Mouse (Mus musculus) adrenal gland, postnatal 14 days (tissue): ENCODE data around the gene Spdye4b. TPM values are rescaled to one million over a fixed set of nuclear protein-coding genes. Genes with fewer than 3 reads are reported as not detected.
"Not testable (repeated sequence)": the region's sequence is repeated elsewhere in the genome, so short reads cannot be mapped to it uniquely, and the experiment has no call there.

ENCODE experiments used
- DNase-seq: peaks from one replicate; pipeline ENCODE4 v3.0.0; 2021; ENCODE audit warnings: mixed read lengths
- long read RNA-seq, 2 experiments: library from polyadenylated mRNA; stranded (forward); transcript quantifications; one replicate each; pipeline ENCODE4 v2.0.0; 2021
- total RNA-seq: library from RNA; stranded (reverse); gene quantifications from 2 replicates; pipeline ENCODE4 v1.2.3, GENCODE M21; 2021

The Spdye4b gene
- not detected in 2 replicates for total RNA-seq
- long read RNA-seq, experiment 1: 0 reads
- long read RNA-seq, experiment 2: 0 reads

DNA sequence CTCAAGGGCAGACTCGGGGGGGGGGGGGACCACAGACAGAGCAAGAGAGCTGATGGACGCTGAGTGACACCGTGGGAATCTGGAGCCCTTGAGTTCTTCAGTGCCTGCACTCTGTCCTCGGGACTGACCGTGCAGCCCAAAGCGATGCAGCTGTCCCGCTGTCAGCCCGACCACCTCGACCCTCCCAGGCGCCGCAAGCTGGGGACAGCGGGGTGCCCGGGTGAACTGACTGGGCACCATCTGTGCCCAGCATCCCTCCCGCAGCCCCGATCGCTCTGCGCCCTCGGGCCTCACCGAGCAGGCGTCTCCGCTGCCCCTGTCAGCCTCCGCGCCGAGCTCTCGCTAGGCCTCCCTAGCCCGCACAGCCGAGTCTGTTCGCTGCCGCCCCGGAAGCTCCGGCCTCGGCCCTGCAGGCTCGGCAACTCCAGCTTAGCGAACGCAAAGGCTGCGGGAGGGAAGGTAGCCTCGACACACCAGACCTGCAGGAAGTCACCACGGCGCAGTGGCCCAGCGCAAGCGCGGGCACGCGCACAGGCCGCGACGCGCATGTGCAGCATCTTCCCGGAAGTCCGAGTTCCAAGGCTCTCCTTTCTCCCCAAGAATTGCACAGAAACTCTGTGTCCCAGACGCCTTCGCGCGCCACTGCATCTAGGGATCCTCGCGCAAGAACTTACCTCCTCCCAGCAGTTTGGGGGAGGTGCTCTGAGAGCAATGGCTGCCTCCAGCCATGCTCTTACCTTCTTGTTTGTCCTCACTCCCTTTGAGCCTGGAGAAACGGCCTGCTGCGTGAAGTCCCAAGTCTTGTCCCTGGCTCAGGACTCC, at the start of gene Spdye4b, which contains the start of gene Rbak:
Spdye4b (plus strand) TSS at position 763 of the 822 bp plus-strand sequence.
Rbak (minus strand) TSS at position 521 of the 822 bp plus-strand sequence.
- DNase-seq: peak; percentile 94

DNA sequence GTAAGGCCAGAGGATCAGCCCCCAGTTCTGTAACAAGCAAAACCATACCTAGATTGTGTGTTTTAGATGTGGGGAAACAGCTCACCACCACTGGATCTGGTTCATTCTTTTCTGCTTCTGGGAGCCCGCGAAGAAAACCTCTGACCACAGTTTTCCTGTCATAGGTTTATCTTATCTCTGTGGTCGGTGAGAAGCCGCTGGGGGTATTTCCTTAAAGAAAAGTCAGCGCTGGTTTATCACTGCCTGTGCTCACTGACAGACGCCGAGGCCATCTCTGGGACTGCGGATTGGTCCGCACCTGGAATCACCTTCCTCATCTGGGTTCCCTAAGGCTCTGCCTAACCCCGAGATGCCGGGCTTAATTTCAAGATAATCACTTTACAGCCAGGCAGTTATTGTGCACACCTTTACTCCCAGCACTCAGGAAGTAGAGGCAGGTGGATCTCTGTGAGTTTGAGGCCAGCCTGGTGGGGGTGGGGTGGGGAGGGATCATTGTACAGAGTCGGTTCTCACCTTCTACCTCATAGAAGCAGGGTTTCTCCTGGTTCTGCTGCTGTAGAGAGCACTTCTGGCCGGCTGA, 47.8 kb upstream of the Spdye4b start:
- DNase-seq: no peak

DNA sequence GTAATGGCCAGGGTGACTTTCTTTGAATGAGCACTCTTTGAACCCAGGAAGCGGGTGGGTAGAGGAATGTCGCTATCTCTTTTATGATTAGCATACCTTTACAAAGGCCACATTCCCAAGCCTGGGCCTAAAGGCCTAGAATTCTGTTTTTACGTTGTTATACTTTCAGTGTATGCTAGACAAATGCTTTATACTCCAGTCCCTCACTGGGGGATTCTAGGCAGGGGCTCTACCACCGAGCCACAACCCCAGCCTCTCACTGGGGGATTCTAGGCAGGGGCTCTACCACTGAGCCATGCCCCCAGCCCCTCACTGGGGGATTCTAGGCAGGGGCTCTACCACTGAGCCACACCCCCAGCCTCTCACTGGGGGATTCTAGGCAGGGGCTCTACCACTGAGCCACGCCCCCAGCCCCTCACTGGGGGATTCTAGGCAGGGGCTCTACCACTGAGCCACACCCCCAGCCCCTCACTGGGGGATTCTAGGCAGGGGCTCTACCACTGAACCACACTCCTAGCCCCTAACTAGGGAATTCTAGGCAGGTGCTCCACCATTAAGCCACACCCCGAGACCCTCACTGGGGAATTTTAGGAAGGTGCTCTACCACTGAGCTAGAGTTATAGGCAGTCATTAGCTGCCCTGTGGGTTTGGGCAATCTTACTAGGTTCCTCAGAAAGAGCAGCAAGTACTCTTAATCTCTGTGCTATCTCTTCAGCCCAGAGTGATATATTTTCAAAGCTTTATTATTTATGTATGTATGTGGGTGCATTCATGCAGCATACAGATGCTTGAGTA, 46.4 kb upstream of the Spdye4b start:
- DNase-seq: not testable (repeated sequence)

DNA sequence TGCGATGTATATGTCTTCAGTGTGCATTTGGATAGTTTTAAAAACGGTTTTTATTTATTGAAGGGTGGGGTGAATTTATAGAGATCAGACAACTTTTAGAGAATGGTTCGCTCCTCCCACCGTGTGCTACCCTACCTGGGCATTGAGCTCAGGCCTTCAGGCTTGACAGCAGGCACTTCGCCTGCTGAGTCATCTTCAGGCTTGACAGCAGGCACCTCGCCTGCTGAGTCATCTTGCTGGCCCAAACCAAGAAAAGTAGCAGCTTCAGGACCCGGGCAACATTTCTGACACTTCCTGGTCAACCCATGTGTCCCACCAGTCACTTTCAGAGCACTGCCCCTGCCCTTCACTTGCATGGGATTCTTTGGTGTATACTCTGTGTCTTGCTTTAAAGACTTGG, 45.8 kb upstream of the Spdye4b start:
- no peak for DNase-seq

DNA sequence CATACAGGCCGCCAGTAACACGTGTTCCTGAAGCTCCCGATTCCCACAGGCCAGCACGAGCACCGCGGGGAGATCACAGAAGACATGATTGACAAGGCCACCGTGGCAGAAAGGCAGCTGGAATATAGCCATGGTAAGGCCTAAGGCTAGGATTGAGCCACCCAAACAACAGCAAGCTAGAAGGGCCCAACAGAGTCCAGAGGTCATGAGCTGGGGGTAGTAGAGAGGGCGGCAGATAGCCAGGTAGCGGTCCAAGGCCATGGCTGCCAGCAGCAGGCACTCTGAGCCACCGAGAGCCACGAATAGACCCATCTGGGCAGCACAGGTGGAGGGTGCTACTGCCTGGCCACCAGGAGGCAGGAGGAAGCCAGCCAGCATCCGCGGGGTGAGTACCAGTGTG, 43.2 kb upstream of the Spdye4b start:
- DNase-seq: peak; percentile 26

DNA sequence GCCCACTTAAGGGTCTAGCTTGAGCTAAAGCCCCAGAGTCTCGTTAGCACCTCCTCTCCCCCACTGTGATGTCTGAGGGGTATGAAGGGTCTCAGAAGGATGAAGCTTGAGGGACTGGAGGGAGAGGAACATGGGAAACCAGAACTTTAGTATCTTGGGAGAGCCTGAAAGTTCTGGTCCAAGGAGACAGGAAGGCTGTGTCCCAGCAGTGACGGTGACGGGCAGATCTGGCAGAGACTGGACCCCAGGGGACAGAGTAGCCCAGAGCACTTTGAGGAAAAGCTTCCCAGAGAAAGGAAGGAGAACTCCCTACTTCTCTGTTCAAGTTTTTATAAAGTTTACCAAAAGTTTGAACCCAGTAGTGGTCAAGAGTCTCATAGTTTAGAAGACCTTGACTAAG, 33.3 kb upstream of the Spdye4b start, which contains the start of gene Olfr718-ps1:
Olfr718-ps1 (minus strand) TSS at position 101 of the 400 bp plus-strand sequence.
- no peak for DNase-seq

DNA sequence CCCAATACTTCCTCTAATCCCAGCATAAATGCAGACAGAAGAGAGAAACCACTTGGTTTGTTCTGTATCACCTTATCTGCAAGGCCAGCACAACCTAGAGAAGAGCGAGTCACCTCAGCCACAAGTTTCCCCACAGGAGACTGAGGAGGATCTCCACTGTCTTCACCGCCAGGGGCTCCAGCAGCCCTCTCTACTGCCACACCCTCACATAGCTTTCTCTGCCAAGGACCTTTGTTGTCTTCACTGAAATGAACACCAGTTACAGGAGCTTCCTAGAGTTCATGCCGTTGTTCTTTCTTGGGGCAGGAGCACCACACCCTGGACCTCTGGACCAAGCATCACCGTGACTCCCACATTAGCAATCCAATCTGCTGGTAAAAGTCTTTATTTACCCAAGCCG, 32.2 kb upstream of the Spdye4b start:
- peak; percentile 20 for DNase-seq

DNA sequence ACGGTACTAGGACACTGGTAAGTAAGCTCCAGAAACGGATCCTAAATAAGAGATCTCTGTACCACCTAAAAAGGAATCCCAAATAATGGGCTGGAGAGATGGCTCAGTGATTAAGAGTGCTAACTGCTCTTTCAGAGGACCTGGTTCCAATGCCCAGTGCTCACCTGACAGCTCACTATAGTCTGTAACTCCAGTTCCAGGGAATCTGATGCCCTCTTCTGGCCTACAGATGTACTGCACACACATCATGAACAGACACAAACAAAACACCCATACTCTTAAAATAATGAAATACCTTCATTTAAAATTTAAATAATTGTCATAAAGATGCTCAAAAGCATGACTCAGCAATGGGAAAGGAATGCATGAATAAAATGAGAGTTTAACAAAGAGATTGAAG, 31.3 kb upstream of the Spdye4b start:
- no peak for DNase-seq

DNA sequence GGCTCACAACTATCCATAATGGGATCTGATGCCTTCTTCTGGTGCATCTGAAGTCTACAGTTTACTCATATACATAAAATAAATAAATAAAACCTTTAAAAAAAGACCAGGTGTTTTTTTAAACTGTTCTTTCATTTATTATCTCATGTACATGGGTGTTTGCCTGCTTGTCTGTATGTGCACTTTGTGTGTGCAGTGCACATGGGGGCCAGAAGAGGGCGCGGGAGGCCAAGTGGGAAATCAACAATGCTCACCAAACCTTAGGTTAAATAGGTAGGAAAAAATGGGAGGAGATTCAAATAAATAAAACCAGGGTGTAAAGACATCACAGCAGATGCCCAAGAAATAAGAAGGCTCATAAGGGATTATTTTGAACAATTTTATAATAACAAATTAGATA, 30.8 kb upstream of the Spdye4b start:
- no peak for DNase-seq

DNA sequence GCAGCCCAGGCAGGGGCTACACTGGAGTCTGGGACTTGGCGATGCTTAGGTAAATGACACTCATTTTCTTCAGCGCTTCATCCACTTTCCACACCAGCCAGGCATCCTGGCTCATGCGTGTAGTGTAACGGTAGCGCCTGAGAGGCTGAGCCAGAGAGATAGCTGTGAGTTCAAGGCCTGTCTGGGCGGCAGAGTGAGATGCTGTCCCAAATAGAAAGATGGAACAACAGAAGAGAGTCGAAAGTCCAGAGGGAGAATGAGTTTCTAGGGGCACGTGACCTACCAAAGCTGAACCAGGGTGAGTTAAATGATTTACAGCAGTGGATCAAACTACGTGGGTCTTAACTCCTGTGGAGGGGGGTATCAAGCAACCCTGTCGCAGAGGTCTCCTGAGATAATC, 27.1 kb upstream of the Spdye4b start:
- no peak for DNase-seq

DNA sequence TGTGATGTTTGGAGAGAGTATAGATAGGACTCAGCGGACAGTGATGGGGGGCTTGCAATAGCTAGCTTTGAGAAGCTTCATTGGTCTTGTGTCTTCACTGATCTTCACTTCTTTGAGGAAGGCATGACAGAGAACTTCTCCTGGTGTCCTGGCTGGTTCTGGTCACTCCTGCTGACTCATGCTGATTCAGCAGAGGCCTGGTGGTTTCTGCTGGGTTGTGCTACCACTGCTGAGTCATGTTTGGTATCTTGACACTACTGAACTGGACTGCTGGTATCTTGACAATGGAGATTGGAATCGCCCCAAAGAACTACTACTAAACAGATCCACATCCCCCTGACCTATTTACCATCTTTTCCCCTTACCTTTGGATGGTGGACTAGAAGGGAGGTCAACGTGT, 25.3 kb upstream of the Spdye4b start:
- no peak for DNase-seq

DNA sequence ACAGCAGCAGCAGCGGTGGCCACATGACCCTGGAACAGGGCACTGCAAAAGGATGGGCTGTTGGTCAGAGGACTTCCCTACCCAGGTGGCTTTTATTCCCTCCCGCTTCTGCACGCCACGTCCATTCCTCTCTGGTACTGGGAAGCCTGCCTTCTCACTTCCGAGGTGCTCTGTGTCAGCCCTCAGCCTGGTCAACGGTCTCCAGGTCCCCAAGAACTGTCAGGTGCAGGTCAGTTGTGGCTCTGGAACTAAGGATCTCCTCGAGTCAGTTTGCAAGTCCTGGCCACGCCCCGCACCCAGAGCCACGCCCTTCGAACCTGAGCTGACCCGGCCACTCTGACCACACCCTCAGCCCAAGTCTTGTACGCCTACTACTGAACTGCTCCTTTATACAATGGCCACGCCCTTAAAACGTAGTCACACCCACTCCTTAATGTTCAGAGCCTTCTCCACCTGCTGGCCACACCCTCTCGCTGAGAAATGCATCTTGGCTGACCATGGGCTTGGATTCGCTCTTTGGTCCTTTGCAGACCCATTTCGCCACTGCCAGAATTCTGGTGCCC, 15.2 kb upstream of the Spdye4b start:
- DNase-seq: peak; percentile 37

DNA sequence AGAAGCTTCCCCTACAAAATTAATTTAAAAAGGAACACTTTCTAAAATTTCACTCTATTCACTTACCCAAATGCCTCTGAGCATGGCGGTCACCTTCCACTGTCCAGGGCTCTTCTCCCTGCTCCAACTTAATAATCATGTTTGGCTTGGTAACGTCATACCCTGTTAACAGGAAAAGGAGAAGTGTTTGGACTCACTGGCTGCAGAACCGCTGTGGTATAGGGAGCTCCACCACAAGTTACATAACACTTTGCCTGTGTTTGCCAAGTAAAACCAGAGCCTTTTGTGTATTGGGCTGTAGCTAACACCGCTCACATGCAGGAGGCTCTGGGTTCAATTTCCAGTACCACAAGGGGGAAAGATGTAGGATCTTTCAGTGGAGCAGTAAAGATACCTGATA, 4.8 kb upstream of the Spdye4b start:
- no peak for DNase-seq

DNA sequence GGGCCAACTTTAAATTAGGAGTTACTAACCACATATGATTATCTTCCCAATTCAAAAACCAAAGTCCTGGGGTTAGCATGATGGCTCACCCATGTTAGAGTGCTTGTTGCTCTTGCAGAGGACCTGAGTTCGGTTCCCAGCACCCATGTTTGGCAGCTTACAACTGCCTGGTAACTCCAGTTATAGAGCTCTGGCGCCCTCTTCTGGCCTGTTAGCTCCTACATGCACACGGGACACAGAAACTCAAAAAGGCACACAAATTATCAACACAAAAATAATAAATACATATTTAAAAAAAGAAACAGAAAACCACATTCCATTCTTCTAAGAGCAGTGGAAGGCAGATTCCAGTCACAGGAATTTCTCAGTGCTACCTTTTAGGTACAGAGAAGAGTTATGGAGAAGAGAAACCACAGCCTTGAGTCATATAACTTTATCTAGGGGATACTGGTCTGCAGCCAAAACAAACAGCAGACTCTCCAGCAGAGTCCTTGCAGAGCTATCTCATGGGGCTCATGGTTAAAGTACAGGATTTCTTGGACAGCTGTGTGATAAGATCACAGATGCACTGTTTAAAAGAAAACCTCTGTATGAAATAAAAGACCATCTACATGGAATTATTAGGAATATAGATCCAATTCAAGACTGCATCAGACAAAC, 3.1 kb upstream of the Spdye4b start:
- DNase-seq: peak; percentile 45

DNA sequence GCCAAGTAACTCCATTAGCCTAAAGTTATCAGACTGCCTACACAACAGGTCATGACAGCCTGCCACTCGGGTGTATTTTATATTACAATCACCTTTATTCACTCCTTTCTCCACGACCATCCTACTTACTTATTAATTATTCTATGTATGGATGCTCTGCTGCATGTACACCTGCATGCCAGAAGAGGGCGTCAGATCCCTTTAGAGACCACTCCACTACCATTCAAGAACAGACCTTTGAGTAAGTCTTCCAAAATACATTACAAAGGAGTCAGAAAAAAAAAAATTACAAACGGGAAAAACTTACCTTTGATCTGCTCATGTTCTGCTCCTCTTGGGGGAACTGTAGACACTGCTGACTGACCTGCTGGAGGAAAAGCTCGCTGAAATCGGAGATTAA, 1.6 kb upstream of the Spdye4b start:
- peak; percentile 21 for DNase-seq

DNA sequence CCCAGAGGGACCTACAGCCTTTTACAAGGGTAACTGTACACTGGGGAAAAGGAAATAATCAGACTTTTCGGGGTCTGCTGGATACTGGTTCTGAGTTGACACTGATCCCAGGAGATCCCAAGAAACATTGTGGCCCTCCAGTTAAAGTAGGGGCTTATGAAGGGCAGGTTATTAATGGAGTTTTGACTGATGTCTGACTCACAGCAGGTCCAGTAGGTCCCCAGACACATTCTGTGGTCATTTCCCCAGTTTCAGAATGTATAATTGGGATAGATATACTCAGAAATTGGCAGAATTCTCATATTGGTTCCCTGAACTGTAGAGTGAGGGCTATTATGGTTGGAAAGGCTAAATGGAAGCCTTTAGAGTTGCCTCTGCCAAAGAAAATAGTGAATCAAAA, 7.2 kb downstream of the Spdye4b start:
- DNase-seq: not testable (repeated sequence)

DNA sequence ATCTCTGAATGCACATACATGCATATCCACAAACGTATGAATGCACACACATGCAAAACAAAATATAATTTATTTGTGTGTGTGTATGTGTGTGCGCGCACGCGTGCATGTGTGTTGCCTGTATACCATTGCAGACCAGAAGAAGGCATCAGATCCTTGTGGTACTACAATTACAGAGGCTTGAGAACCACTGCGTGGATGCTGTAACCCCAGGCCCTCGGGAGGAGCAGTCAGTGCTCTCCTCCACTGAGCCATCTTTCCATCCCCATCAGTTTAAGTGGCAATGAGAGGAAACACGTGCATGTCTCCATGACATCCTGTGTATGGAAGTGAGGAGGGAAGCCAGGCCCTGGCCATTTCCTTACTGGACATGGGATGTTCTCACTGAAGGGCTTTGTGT, 12.0 kb downstream of the Spdye4b start:
- DNase-seq: no peak

DNA sequence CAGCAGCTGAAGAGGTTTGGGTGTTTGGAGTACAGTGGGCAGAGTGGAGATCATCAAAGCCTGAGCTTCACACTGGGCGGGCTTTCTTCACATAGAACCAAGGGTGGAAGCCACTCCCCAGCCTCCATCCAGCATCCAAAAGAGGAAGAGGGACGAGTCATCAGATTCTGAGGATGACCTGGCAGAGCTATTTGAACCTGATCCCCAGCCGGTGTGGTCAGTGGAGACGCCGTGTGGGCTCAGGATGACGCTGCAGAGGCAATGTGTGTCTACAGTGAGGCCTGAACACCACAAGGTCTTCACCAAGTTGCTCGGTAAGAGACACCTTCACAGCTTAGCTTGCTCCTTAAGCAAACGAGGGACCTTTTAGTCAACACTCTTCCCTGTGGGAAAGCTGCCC, 13.9 kb downstream of the Spdye4b start:
- not testable (repeated sequence) for DNase-seq

DNA sequence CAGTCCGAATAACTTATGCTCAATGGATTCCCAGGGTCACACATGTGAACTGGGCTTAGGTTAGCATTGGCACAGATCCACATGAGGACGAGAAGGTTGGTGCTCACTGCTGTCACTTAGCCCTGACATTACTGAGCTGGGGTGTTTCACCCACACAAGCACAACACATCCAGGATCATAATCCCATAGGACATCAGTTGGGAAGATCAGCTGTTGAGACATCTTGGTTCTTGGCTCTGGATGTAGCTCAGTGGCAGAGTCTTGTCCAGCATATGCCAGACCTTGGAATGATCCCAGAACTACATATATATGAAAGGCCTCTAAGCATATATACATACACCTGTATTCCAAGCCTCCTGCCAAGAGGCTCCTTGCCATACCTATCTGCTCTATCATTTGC, 14.3 kb downstream of the Spdye4b start:
- DNase-seq: no peak

DNA sequence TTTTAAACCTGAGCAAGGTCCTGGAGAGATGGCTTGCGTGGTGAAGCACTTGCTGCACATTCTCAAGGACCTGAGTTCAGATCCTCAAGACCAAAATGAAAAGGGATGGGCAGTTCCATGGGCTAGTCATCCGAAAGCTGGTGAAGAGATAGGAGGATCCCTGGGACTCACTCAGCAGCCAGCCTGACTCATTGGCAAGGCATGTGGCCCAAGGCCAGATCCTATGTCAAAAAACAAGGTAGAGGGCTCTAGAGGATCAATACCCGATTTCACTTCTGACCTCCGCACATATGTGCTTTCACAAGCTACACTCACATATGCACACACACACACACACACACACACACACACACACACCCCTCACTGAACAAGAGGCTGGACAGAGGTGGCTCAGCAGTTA, 15.7 kb downstream of the Spdye4b start:
- DNase-seq: peak; percentile 25

DNA sequence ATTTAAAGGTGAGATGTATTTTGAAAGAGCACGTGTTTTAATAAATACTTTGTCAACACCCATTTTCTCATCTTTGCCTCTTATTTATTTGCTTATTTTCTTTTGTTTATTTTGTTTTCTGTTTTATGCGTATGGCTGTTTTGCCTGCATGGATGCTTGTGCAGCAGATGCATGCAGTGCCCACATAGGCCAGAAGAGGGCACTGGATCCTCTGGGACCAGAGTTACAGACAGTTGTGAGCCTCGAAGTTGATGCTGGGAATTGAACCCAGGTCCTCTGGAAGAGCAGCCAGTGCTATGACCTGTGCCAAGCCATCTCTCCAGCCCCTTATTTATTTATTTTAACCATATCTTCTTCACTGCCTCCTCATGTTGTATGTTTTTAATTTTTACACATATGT, 24.2 kb downstream of the Spdye4b start:
- DNase-seq: no peak

DNA sequence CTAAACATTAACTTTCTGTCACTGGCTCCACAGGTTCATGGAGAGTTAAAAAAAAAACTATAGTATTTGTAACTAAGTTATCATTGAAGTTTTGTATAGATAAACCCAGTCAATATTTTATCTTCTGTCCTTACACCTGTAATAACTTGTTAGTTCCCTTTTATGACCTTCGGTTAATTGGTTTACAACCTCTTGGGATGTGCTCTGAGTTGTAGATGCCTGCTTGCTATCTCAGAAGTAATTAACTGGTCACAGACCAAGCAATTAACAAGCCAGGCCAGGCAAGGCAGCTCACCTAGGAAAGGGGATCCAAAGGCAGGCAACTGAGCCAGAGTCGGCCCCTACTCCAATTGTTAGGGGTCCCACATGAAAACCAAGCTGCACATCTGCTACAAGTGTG, 33.0 kb downstream of the Spdye4b start:
- no peak for DNase-seq
